Mouse (Mus musculus) adrenal gland, adult 18-20 months (tissue): Measurements from ENCODE around the gene Gbe1. TPM values are rescaled to one million over a fixed set of nuclear protein-coding genes. Genes with fewer than 3 reads are reported as not detected.

ENCODE experiments used
- DNase-seq, 2 experiments: peaks; one replicate each; pipeline ENCODE4 v3.0.0; 2021 to 2022; ENCODE audit warnings: low spot score in 2 of 2
- total RNA-seq, 2 experiments: library from RNA; stranded (reverse); gene quantifications; 1 replicate in 1 of 2; 2 replicates in 1 of 2; pipeline ENCODE4 v1.2.3; 2021

The Gbe1 gene
- total RNA-seq, 2 experiments from 2014 or later, result 73.0 to 136 TPM

DNA sequence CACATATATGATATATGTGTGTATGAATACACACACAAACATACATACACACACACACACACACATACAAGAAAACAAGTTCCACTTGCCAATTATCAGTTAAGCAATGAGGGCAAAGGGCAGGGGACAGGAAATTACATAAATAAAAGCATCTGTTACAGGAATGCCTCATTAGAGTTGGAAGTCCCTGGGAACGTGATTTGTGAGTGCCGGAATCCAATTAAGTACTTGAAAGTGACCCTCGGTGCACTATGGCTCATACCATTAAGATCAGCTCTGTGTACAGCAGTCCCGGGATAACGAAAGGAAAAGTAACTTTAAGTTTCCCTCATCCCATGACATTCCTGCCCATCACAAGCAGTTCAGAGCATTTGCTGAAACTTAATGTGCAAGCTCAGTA is 249.7 kb downstream of the Gbe1 start:
- DNase-seq, result no peak

GRCm38 (mm10) chr16:70568341-70569265 is 254.9 kb downstream of the Gbe1 start:
- peak in 1 of 2 experiments; percentile 22 for DNase-seq

GRCm38 (mm10) chr16:70585964-70586363 is 272.2 kb downstream of the Gbe1 start:
- DNase-seq, result no peak

- no peak for DNase-seq
Observed at GRCm38 (mm10) chr16:70602326-70602725, 288.6 kb downstream of the Gbe1 start.

DNA sequence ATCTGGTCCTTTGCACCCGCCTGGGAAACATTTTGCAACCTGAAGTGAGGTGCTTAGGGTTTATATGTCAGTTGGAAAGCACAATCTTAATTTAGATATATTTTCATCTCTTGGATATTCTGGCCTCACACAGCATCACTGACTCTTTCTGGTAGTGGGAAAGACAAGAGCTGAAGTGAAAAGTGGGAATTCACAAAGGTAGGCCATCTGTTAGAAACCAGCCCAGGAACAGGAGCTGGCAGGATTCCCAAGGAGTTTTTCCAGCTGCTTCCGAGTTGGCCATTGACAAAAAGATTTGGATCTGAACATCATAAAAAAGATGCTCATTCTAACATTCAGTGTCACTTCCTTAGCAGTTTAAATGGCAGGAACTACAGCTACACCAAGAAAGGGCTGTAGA is 294.6 kb downstream of the Gbe1 start:
- DNase-seq, result no peak

GRCm38 (mm10) chr16:70617691-70618090 is 303.9 kb downstream of the Gbe1 start:
- no peak for DNase-seq

DNA sequence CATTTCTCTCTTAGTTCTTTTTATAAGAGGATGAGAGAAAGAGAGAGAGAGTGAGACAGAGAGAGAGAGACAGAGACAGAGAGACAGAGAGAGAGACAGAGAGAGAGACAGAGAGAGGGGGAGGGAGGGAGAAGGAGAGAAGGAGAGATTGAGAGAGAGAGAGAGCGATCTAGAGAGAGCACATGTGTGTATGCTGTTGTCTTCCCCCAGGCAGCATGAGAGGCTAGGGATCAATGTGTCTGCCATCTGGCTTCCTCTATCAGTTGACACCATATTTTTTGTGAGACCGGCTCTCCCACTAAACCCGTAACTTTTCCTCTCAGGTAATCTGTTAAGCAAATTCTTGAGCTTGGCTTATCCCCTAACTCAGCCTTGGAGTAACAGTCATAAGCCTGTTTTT is 304.4 kb downstream of the Gbe1 start:
- no peak for DNase-seq
